Mouse (Mus musculus) v-Abl transformed pro-B cells (cell line): ENCODE measurements around the gene Armh3.

Experiments used
- in situ Hi-C, 2 experiments: fragments of 400-800 bp; cut with MboI; formaldehyde crosslinking; loops; one replicate each; pipeline ENCODE4 v1.15.1; 2025; ENCODE audit not compliant: unreplicated experiment in 2 of 2

Gene Armh3

DNA sequence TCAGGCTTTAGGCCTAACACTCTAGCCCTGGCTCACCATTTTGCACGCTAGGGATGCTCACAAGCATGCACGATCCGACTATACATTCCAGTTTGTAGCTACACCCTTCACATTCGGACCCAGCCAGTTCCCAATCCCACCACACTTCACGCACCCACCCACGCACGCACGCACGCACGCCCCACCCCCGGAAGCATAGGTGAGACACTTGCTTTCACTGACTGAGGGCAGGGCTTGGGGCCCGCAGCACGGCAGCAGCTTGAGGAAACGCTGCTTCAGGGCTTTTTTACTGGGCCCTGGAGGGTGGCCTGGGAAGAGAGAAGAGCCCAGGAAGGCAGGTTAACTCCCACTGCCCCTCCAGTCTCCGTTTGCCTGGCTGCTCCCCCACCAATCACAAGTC is 201.4 kb downstream of the Armh3 start:
- in situ Hi-C loops = no loop called here

DNA sequence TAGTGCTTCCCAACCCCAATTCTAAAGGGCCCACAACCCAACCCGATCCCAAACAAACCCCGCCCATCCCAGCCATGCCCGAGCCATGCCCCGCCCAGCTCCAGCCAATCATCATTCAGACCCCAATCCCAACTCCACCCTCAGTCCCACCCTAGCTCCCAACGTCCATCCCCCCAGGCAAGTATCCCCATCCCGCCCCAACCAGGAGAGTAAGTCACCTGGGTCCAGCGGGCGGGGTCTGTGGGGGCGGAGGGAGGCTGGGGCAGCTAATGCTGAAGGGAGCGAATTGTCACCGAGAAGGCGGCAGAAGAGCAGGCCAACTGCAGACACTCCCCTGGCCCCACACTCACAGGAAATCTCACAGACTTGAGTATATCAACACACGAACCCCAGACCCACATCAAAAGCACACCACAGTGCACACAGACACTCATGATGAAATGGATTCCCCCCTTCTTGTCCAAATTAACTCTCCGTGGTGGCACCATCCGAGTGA is 202.2 kb downstream of the Armh3 start:
- in situ Hi-C loops = no loop called here

DNA sequence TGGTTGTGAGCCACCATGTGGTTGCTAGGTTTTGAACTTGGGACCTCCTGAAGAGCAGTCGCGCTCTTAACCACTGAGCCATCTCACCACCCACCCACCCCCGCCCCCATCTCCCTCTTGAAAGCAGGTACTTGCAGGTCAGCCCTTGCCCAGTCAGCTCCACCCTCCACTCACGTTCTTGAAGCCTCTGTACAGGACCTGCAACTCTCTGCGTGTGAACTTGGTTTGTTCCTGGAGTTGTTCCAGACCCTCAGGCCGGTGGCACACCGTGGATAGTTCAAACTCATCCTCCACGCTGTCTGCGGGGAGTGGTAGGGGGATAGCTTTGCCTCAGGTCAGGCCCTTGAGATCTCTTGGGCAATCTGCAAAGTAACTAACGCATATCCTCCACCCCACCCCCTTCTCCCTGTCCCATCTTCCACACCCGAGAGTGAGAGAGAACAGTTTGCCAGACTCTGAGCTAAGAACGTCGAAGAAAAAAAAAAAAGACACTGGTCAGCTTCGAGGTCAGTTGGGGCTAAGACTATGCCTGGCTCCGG is 202.8 kb downstream of the Armh3 start:
- in situ Hi-C loops = no loop called here

DNA sequence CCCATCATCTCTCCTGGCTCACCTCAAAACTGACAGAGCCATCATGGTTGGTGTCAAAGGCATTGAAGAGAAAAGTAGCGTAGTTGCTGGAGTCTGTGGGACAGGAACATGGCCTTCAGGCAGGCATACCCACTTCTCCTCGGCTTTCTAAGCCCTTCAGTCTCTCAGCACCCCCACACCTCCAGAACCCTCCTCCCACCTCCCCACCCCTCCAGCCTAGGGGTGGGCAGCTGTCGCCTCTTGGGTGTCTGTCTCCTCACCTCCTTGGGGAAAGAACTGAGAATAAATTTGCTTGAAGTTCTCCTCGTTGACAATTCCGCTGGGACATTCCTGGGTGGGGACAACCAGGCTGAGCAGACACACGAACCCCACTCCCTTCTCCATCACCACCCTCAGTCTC is 203.6 kb downstream of the Armh3 start:
- in situ Hi-C loops = no loop called here

DNA sequence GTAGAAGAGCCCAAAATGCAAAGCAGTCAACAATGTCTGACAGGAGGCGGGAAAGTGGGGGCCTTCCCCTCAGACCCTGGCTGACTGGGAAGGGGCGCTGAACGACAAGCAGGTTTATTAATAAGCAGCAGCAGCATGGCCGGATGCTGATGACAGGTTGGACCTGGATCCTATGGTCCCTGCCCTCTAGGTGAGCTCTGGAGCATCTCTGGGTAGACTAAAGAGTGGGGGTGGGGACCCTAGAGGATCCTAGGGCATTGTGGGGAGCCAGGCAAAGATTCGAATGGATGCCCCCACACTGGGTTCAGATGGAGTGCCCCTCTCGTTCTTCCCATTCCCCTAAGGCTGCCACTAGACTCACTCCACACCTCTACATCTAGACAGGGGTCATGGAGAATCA is 205.9 kb downstream of the Armh3 start:
- in situ Hi-C loops = no loop called here

DNA sequence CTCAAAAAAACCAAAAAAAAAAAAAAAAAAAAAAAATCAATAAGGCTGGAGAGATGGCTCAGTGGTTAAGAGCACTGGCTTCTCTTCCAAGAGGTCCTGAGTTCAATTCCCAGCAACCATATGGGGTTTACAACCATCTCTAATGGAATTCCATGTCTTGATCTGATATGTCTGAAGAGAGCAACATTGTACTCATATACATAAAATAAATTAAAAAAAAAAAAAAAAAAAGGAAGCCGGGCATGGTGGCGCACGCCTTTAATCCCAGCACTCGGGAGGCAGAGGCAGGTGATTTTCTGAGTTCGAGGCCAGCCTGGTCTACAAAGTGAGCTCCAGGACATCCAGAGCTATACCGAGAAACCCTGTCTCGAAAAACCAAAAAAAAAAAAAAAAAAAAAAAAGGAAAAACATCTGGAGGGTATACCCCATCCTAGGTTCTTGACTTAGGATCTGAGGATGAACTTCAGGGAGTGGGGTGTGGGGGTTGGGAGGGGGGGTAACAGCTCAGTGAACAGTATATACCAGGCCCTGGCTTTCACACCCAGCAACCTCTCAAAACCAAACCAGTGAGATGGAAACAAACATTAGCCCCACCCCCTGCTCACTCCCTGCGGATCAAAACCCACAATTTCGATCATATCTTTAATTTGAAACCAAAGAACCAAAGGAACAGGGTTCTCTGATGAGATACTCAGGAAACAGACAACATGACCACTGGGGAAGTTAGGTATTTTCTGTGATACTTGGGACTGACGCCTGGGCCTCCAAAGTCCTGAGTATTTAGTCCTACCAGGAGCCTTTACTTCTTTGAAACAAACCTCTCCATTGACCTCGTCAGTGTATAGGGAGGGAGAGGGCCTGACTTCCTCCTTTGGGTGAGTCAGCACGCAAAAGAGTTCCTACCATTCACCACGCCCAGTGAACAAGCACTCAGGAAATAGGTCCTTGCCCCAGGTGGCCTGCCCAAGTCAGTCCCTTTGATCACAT is 208.1 kb downstream of the Armh3 start:
- in situ Hi-C loops = no loop called here

DNA sequence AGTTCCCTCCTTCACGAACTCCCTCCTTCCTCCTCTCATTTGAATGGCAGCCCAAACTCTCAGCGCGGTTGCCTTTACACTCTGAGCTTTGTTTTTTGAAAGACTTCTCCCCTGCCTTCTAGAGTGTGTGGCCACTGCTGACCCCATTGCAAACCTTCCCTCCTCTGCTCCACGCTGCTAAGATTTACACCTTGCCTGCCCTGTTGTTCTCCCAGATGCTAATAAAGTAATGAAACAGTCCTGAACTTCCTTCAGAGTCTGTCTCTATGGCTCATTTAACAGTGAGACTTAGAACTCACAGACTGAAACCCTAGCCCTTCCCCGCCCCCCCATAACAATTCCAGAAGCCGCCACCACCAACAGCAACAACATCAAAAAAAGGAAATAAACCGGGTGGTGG is 208.9 kb downstream of the Armh3 start:
- in situ Hi-C loops = no loop called here

DNA sequence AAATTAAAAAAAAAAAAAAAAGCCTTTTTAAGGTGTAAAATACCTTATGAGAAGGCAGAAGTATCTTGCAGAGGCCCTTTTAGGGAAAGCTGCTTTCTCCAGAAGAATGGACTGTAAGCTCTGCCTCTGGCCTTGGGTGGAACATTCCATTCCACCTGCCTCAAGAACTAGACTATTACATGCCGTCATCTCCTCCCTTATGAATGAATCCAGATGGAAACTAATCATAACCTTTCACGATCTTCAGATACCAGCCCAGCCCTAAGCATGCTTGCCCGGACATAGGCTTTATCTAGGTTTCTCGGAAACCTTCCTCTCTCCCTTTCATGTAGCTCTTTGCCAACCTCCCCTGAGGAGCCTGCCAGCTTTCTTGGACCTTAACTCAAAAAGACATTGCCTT is 210.0 kb downstream of the Armh3 start:
- in situ Hi-C loops = no loop called here

DNA sequence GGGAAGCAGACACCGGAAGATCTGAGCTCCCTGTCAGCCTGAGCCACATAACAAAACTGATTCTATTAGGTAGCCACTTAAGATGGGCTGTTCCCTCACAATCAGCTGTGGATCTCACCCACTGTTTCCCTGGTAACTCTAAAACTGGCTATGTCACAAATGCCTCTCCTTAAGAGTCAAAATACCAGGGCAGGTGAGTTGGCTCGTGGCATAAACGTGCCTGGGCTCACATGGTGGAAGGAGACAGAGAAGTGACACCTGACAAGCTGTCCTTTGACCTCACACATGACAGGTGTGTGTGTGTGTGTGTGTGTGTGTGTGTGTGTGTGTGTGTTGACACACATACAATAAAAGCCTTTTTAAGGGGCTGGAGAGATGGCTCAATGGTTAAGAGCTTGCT is 210.8 kb downstream of the Armh3 start:
- in situ Hi-C loops = no loop called here

DNA sequence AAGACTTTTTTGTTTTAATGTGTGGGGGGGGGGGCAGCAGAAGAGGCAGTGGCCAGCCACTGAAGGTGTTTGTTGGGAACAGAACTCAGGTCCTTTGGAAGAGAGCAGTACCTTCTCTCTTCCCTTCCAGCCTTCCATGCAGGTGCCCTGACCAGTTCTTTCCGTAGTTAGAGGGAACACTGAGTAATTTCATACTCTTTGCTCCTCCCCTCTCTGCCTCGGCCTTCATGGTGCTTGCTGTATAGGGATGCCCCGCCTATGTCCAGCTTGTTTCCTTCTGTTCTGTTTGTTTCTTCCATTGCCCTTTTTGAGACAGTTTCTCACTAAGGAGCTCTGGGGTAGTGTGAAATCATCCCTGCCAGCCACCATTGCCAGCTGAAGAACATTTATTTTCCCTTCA is 212.8 kb downstream of the Armh3 start:
- in situ Hi-C loops = no loop called here

DNA sequence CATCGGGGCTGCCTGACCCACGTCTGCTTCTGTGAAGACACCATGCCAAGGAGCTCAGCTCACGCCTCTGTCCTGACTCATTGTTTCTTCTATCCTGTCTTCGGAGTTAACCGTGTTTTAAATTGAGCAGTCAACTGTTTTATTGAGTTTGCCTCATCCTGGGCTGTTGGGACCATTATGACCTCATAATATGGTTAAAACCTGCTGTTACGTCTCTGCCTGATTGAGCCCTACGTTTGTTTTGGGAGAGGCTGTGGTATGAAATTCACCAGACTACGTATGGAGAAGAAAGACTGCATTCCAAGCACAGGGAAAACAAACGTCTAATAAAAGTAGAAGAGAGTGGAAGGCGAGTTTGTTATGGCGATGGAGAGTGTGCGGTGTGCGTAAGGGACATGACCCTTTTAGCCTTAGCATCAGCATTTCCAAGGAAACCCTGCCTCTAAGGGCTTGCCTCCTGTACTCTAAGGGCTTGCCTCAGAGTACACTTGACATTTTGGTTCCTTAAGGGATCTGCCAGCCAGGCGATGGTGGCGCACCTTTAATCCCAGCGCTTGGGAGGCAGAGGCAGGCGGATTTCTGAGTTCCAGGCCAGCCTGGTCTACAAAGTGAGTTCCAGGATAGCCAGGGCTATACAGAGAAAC is 214.2 kb downstream of the Armh3 start:
- in situ Hi-C loops = no loop called here

DNA sequence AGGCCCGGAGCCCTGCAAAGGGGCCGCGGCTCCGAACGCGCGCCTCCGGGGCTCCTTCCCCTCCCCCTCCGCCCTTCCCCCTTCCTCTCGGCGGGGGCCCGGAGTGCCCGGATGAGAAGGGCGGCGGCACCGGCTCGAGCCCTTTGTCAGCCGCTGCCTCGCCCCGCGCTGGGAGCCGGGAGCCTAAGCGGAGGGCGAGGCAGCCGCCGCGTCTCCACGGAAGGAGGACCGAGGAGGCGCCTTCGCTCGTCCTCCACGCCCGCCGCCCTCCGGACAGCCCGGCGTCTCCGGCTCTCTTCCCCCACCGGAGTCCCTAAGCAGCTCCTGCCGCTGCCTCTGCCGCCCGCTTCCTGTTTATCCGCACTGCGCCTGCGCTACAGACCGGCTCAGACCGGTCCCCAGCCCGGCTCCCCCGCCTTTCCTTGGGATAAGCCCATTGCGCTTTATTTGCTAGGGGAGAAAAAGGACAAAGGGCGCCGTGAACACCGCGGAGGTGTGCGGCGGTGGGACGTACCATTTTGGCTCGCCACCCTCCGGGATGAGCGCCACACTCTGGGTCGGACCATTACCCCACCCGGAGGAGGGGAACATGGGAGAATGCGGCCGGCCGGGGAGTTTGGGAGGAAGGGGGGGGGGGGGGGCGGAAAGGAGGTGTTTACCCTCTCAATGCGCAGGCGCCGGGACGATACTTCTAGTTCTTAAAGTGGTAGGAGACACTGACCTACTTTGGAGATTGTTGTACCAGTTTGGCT is 214.9 kb downstream of the Armh3 start, which contains the start of gene Mgea5:
Gene Mgea5 (minus strand): TSS at position 657 of the 752 bp plus-strand sequence.
- in situ Hi-C loops = no loop called here

DNA sequence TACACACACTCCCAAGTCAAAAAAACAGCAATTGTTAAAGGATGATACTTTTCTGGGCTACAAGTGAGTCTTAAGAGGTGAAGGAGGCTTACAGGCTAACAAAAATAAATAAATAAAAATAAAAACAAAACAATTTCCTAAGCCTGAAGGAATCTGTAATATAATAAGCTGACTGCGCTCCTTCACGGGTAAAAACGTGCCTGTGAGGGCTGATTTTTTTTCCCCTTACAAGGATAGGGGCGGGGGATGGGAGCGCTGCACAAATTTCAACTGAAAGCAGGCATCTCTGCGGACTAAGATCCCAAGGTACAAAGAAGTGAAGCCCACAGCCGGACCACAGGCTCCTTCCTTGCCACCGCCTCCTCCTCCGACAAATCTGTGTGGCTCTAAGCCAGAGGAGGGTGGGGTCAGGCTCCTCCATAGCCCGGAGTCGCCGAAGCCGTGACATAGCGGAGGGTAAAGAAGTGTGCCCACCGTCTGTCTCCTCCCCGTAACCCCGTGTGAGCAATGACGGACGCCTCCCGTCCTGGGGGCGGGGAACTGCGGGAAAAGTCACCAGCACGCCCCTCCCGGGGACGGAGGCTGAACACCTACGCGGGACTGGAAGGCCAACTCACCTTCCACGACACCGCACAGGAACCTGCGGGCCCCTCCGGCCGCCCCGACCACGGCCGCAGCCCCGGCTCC is 215.8 kb downstream of the Armh3 start:
- in situ Hi-C loops = no loop called here

DNA sequence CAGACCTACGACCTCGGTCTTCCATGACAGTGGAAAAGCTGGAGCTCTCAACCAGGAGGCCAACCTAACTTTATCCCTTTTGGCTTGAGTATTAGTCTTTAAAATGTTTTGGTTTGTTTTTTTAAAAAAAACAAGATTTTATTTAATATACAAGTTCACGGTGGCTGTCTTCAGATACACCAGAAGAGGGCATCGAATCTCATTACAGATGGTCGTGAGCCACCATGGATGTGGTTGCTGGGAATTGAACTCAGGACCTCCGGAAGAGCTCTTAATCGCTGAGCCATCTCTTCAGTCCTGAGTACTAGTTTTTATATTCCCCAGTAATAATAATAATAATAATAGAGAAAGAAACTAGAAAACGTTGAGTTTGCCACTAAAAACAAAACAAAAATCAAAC is 216.6 kb downstream of the Armh3 start:
- in situ Hi-C loops = no loop called here

DNA sequence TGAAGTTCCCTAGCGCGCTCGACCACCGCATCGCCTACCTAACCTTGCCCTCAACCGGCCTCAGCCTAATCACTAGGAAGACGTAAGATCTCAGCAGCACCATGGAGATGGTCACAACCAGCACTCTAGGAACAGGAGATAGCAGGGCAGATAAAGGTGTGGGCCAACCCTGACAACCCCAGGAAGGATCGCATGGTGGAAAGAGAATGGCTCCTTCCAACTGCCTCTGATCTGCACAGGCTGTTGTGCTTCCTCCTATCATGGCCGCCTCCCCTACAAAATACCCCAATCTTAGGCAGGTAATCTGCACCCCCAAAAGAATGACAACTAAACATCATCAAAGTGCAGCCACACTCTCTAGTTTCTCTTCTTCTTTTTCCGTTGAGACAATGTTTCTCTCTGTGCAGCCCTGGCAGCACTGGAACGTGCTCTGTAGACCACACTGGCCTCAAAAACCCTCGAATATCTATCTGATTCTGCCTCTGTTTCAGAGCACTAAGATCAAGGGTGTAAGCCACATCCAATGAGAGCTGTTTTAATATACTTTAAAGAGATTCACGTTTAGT is 217.9 kb downstream of the Armh3 start:
- in situ Hi-C loops = no loop called here

DNA sequence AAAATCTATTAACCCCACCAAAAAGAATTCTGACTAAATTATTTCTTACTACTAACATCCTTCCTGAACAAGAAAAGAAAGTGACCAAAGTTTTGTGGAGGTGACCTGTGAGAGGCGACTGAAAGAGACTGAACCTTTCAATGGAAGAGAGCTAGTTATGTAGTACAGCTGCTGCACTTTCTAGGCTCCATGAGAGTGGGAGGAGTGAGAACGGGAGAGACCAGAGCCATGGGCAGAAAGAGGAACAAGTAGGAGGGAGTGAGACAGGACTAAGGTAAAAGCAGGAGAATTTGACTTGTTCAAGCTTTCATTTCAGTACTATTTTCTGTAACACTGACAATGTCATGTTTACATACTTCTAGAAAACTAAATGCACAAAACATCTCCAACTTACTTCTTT is 222.8 kb downstream of the Armh3 start:
- in situ Hi-C loops = no loop called here

DNA sequence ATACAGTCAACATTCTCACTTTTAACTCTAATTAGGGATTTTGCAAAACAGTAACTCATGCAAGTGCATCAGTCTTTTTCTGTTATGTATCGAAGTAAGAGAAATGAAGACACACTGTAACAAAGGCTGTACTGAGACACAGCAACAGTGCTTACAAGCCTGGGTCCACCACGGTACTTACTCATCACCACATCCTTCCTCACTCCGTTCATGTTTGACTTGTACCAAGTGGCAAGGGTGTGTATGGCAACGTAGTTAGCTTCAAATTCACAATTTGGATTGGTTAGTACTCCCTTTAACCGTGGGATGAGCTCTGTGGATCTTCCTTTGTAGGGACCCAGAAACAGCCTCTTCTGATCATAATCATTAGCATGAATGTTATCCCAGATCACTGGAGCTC is 226.8 kb downstream of the Armh3 start:
- in situ Hi-C loops = no loop called here
